Mouse (Mus musculus): Measurements from ENCODE around the gene Gnptab.
"Not testable (repeated sequence)": the region's sequence is repeated elsewhere in the genome, so short reads cannot be mapped to it uniquely, and the experiment has no call there.

The Gnptab gene

GRCm38 (mm10) chr10:88379013-88379885 is at the start of gene Gnptab, which contains the start of gene Dram1:
Gene Gnptab (plus strand): TSS chr10:88379132.
Gene Dram1 (minus strand): TSS chr10:88379080.
- peak; percentile 88 for DNase-seq

GRCm38 (mm10) chr10:88330695-88331094 is 48.2 kb upstream of the Gnptab start:
- DNase-seq: no peak

- no peak for DNase-seq
Measured at GRCm38 (mm10) chr10:88340660-88341059, 38.3 kb upstream of the Gnptab start.

DNA sequence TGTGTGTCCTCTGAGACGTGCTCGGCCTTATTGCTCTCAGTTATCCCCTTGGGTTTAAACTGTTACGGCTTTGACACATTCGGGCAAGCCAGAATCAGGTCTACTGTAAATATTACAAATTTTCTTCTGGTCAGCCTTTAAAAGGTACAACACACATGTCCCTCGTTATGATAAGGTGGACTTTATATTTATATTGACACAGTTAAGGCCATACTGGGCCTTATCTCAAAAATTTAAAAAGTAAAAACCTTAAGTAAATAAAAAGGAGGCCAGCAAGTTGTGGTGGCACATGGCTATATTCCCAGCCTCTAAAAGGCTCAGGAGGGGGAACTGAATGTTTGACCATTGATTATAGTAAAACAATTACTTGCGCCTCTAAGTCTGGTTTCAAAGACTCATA is 37.6 kb upstream of the Gnptab start:
- no peak for DNase-seq

DNA sequence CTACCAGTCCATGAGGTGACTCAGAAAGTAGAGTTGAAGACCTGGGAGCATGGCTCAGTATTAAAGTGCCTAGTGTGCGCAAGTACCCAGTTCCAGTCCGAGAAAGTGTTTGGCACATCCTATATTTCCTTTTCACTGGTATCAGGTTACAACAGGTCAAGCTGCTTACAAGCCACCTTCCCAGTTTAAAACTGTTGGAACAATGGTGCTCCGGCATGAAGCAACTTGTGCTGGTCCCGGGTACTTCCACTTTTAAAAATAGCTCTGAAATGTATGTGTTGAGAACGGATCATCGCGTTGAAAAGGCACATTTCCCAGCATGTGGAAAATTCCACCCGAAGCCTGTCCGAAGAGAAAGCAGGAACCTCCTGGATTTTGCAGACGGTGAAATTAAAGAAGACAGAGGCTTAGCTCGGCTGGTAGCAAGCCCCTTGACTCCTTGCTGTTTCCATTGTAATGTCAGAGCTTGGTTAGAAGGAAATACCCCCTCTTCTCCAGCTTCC is 33.0 kb upstream of the Gnptab start:
- no peak for DNase-seq

- no peak for DNase-seq
Measured at GRCm38 (mm10) chr10:88346454-88347245, 32.3 kb upstream of the Gnptab start.

GRCm38 (mm10) chr10:88349800-88350199 is 29.1 kb upstream of the Gnptab start:
- no peak for DNase-seq

DNA sequence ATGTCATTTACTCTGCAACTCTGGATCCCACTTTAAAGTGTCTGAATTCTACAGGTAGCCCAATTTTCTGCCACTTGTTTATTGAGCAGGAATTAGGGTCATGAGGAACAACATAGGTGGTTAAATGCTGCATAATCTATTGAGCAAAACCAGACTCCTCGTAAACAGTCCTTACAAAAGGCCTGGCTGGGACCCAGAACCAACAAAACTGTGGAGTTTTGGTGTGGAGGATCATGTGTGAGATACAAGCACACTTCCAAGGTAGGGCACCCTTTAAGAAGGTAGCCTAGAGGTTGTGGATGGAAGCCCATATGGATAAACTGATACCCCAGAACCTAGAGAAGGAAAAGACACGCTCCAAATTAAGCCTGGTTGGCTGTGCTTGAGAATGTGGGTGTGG is 28.2 kb upstream of the Gnptab start:
- no peak for DNase-seq

GRCm38 (mm10) chr10:88351411-88352103 is 27.4 kb upstream of the Gnptab start:
- DNase-seq: no peak

DNA sequence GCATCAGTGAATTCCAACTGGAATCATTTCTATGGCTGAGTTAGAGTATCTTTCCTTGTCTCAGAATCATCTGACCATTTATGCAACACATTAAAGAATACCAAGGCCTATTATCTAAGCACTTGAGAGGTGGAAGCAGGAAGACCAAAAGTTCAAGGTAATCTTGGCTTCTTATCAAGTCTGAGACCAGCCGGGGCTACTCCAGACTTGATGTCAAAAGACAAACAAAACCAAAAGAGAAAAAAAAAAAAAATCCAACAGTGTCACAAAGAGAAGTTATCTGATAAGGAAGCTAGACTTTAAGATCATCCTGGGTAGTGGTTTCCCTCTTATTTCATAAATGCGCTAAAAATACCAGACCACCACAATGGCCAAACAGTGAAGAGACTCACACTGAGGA is 26.4 kb upstream of the Gnptab start:
- DNase-seq: no peak

GRCm38 (mm10) chr10:88354599-88354998 is 24.3 kb upstream of the Gnptab start:
- DNase-seq: no peak

- peak; percentile 5 for DNase-seq
Measured at GRCm38 (mm10) chr10:88356114-88356982, 22.6 kb upstream of the Gnptab start.

DNA sequence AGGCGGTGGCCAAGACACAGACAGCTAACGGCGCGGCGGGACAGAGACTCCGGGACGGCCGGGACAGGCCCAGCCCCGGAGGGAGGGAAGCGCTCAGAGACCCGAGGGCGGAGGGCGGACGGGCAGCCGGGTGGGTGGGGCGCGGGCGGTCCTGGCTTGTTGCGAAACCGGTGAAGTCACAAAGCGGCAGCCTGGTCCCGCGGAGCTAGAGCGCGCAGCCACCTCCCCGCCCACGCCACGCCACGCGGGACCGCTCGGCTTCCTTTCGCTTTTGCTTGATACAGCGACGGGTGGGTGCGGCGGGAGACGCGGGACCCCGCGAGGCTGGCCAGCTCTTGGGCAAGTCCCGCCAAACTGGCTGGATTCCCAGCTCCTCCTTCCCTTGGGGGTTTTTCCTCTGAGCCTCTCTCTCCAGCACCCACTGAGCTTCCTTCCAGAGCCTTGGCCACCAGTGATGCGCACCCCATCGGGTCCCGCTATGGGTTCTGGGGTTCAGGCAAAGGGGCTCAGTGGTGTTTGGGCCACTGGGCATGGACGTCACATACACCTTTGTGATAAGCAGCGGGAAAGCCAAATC is 21.9 kb upstream of the Gnptab start:
- peak; percentile 10 for DNase-seq

DNA sequence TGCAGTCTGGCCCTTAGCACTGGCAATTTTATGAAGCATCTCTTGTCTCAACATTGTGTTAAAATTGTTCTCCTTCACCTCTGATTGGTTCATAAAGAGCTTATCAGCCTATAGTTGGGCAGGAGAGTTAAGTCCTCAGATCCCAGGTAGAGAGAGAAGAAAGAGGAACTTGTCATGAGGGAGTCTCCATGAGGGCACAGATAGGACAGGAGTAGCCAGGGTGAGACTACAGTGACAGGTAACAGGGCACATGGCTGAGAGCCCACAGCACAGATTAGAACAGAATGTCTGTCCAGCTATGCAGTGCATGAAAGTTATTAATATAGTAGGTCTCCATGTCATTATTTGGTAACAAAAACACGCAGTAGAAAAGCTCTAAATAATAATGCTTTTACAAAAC is 16.7 kb upstream of the Gnptab start:
- DNase-seq: no peak

GRCm38 (mm10) chr10:88364221-88364620 is 14.7 kb upstream of the Gnptab start:
- DNase-seq: no peak

DNA sequence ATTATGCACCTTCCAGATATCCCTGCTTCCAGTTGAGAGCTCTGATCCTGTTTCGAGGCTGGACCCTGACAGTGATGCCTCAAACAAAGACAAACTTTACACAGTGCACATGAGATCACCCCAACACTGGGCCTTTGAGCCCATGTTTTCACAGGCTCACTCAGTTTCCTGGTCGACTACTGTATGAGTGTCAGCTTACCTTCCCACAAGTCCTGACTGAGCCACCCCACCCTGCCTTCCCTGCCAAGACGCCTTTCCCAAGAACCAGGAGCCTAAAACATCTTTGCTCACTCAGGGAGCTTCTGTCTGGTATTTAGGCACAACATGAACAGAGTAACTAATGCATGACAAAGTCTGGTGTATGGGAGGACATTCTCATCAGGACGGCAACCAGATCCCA is 9.7 kb upstream of the Gnptab start:
- no peak for DNase-seq

DNA sequence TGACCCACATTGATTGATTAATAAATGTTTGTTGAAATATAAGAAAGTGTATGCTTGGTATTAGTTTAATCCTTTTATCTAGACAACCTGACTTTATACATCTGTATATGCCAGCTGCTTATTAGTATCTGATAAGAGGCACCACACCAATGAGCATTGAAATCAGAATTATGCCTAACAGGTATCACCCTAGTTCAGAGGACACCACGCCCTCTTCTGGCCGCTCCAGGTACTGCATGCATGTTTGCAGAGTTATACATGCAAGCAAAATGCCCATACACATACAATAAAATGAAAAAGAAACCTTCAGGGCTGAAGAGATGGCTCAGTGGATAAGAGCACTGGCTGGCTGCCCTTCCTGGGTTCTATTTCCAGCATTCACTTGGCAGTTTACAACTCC is 7.1 kb upstream of the Gnptab start:
- DNase-seq: no peak

DNA sequence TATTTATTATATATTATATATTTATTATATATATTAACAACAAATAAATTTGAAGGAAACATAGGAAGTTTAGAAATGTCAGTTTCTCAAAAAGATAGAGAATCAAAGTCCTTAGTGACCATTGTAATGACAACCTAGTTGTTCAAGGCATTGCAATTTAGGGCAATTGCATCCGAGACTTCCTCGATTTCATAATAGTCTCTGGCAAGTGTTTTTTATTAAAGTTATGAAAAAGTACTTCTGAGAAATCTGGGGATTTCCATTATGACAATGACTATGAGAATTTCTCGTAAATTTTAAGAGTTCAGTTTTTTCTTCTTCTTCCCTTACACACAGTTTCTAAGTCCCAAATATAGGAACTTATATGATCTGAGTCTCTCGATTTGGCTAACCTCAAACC is 6.5 kb upstream of the Gnptab start:
- DNase-seq: no peak

DNA sequence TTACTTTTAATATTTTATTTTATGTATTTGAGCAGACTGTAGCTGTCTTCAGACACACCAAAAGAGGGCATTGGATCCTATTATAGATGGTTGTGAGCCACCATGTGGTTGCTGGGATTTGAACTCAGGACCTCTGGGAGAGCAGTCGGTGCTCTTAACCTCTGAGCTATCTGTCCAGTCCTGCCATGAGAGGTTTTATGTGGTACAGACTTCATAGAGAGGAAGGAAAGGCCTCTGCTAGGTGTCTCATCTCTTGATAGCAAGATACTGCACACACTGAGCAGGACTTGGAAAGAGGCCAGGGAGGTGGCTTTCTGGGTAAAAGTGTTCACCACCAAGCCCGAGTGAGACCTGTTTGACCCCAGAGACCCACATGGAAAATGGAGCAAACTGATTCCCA is 6.0 kb upstream of the Gnptab start:
- DNase-seq: not testable (repeated sequence)

- no peak for DNase-seq
Measured at GRCm38 (mm10) chr10:88374984-88375383, 3.9 kb upstream of the Gnptab start.

DNA sequence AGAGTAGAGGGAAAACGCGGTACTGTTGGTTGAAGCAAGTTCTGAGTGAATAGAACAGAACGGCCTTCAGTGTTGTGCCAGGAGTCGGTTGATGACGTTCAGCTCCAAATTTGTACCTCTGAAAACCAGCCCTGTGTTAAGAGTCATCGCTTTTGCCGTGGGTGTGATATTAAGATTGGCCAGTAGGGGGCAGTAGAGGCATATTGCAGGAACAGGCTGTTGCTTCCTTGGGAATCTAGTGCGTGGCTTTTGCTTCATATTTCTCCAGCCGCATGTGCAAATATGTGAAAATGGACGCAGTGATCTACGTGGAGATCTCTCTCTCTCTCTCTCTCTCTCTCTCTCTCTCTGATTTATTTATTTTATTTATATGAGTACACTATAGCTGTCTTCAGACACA is 2.2 kb upstream of the Gnptab start:
- peak; percentile 90 for DNase-seq

DNA sequence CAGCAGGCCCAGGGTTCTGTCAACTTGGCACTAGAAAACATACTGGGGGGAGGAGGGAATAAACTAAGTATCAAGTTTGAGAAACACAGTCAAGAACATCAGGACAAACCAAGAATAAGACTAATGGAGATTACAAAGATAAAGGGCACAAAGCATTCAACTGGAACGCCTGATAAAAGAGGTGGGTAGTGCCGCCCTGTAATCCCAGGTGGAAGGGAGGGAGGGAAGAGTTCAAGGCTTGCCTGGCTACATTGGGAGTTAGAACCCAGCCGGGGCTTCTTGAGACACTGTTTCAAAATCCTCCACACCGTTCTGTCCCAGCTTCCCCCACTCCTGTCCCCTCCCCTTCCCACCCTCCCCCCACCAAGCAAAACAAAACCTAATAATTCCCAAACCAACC is 1.3 kb upstream of the Gnptab start:
- no peak for DNase-seq

Data from cerebellum, adult 9-11 months (tissue).